Mouse (Mus musculus) testis, adult 2 months (tissue): Measurements from ENCODE around the gene Cxcr5. TPM values are rescaled to one million over a fixed set of nuclear protein-coding genes. Genes with fewer than 3 reads are reported as not detected.
A peak's percentile ranks its signal among the peaks of the same experiment; 100 is the strongest.

ENCODE experiments used
- H3K27ac ChIP-seq: fragments of 200-500 bp; 2 replicates; pipeline ENCODE4 v1.5.1; 2012; ENCODE audit warnings: low read depth, low read length; ENCODE audit not compliant: control insufficient read depth, insufficient read depth
- H3K27me3 ChIP-seq: fragments of 200-500 bp; 2 replicates; pipeline ENCODE4 v1.6.1; 2012; ENCODE audit warnings: mild to moderate bottlenecking, low read length, moderate library complexity; ENCODE audit not compliant: control insufficient read depth, insufficient read depth
- H3K36me3 ChIP-seq: fragments of 200-500 bp; 2 replicates; pipeline ENCODE4 v1.6.1; 2012; ENCODE audit warnings: mild to moderate bottlenecking, low read length; ENCODE audit not compliant: control insufficient read depth, insufficient read depth
- H3K4me1 ChIP-seq: fragments of 200-500 bp; 2 replicates; pipeline ENCODE4 v1.6.1; 2012; ENCODE audit warnings: low read length; ENCODE audit not compliant: control insufficient read depth, insufficient read depth
- H3K4me3 ChIP-seq: fragments of 200-500 bp; 2 replicates; pipeline ENCODE4 v1.5.1; 2012; ENCODE audit warnings: low read depth, mild to moderate bottlenecking, low read length, moderate library complexity, mixed read lengths; ENCODE audit not compliant: control insufficient read depth
- CTCF ChIP-seq: fragments of 200-500 bp; IDR thresholded peaks from 2 replicates; pipeline ENCODE4 v1.5.1; 2012; ENCODE audit warnings: low read depth, mild to moderate bottlenecking, inconsistent platforms, low read length, moderate library complexity; ENCODE audit not compliant: control insufficient read depth, insufficient read depth, insufficient replicate concordance
- POLR2A ChIP-seq: fragments of 200-500 bp; IDR thresholded peaks from 2 replicates; pipeline ENCODE4 v1.6.1; 2012; ENCODE audit warnings: low read depth, mild to moderate bottlenecking, inconsistent platforms, low read length, moderate library complexity; ENCODE audit not compliant: control insufficient read depth
- polyA plus RNA-seq: library from polyadenylated mRNA; depleted of rRNA; stranded (reverse); fragments of >200 nt; gene quantifications from 2 replicates; pipeline ENCODE4 v1.2.3, GENCODE M21; 2012

Cxcr5 gene
- polyA plus RNA-seq, 1 experiment, result 11.2 TPM

DNA sequence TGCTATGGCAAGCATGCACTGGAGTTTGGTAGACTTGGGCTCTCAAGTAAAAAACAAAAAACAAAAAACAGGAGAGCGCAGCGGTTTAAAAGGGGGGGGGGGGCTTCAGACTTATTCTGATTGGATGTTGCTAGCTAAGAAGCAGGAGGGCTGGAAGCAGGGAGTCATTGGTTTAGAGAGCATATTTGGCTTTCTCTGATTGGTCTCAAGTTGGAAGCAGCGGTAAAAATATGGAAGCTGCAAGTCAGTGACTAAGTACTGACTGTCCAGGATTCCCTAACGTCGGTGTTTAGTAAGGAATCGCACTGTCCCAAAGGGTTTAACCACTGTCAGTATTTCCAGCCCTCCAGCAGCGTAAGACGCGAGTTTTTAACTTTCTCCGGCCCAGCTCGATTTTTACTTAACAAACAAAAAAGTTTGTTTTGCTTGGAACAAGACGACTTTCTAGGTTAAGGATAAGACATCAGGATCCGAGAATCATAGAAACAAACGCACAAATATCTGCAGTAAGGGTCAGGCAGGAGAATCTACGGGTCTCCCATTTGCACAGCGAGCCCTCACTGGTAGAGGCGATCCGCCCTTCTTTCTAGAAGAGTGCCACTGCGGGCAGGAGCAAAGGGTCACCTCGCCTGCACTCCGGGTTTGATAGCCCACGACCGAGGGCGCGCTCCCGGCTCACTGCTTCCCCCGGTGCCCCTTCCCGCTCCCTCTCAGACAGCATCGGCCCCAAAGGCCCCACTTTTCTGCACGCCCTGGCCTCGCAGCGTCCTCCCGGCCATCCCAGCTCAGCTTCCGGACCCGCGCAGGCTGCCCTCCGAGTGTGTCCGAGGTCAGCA lies 42.0 kb upstream of the Cxcr5 start:
- Histone ChIP-seq H3K4me1 (peaks cover 6% of the 10 kb centered on the region), H3K27me3 (no peaks in the 10 kb centered on the region), H3K4me3 (peak overlapping the region; percentile 88), H3K27ac (peak overlapping the region; percentile 84), H3K36me3 (no peaks in the 10 kb centered on the region; the same call in 1 of the 2 replicates)
- TF ChIP-seq CTCF, result no peak
- TF ChIP-seq POLR2A, result 0 out of 2 replicates have a peak, but pooled peaks have one; percentile 2

DNA sequence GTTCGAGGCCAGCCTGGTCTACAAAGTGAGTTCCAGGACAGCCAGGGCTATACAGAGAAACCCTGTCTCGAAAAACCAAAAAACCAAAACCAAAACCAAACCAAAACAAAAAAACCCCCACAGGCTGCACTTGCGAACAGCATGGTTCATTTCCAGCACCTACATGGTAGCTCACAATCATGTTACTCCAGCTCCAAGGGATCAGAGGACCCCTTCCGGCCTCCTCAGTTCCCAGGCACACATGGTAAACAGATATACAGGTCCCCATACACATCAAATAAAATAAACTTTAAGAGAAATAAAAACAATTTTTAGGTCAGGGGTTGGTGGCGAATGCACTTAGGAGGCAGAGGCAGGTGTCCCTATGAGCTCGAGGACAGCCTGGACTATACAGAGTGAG lies 41.1 kb upstream of the Cxcr5 start:
- Histone ChIP-seq H3K4me3 (no peak overlapping the region), H3K4me1 (peaks cover 6% of the 10 kb centered on the region), H3K36me3 (no peaks in the 10 kb centered on the region), H3K27ac (no peak overlapping the region), H3K27me3 (no peaks in the 10 kb centered on the region)
- TF ChIP-seq POLR2A (no peak), CTCF (no peak)

DNA sequence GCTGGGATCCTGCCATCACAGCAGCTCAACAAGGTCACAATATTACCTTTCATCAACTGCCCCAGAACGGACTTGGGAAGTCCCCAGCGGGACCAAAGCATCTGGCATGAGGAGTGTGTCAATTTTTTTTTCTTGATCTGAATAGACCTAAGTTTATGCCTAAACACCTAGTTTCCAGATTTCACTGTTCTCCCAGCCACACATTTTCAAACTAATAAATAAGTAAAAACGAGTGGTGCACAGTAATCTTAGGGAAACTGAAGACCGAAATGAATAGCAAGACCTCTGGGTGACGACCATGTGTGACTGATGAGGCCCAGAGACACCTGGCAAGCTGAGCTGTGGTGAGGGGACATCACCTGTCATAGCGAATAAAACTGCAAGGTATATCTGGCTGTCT lies 39.1 kb upstream of the Cxcr5 start:
- no peaks in the 10 kb centered on the region for H3K27me3 ChIP-seq
- no peak overlapping the region for H3K27ac ChIP-seq
- H3K4me1 ChIP-seq, result peaks cover 6% of the 10 kb centered on the region
- H3K36me3 ChIP-seq, result no peaks in the 10 kb centered on the region
- TF ChIP-seq CTCF, result no peak
- H3K4me3 ChIP-seq, result no peak overlapping the region

DNA sequence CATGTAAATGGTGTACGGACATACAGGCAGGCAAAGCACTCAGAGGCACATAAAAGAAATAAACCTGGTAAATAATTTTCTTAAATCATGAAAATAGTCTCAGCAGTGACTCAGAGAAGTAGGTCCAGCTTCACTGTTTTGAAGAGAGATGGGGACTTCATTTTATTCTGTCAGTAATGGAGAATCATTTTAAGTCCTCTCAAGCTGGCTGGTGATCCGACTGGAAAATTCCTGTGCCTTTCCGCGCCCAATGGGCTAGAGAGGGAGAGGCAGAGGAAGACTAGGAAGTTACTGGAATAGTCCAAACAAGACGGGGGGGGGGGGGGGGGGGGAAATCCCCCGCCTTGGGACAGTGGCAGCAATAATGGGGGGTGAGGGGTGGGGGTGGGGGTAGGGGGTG lies 37.9 kb upstream of the Cxcr5 start:
- H3K27ac ChIP-seq, result no peak overlapping the region
- H3K27me3 ChIP-seq, result no peaks in the 10 kb centered on the region
- no peaks in the 10 kb centered on the region for H3K36me3 ChIP-seq

DNA sequence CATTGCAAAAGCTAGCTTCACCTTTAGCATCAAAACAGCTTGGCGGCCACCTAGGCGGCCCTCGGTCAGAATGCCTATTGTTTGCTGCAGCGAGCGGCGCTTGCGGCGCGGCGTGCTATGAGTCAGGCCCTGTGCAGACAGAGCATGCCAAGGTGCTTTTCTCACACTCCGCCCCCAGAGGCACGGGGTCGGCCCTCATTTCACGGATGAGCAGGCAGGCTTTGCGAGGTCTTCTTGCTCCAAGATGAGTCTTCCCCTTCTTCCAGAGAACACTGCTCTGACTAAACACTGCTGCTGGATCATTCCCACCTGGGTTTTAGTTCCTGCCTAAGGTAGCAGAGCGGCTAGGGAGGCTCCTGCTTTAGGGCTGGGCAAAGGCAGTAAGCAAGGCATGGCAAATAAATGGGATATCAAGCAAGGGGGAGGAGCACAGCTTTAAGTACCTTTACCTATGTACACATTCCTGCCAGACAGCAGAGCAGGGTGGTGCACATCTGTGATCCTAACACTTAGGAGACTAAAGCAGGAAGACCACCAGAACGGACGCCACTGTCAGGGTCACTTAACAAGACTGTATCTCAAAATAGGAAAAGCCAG lies 37.3 kb upstream of the Cxcr5 start:
- Histone ChIP-seq H3K36me3 (no peaks in the 10 kb centered on the region), H3K27ac (no peak overlapping the region), H3K4me3 (no peak overlapping the region), H3K27me3 (no peaks in the 10 kb centered on the region), H3K4me1 (peaks cover 6% of the 10 kb centered on the region)
- TF ChIP-seq POLR2A, result peak; percentile 31; the same call in 1 of the 2 replicates
- TF ChIP-seq CTCF, result no peak

More for the DNA sequence above, 37.9 kb upstream of the Cxcr5 start:
- H3K4me3 ChIP-seq, result no peak overlapping the region
- no peak for TF ChIP-seq POLR2A
- peaks cover 6% of the 10 kb centered on the region for H3K4me1 ChIP-seq

DNA sequence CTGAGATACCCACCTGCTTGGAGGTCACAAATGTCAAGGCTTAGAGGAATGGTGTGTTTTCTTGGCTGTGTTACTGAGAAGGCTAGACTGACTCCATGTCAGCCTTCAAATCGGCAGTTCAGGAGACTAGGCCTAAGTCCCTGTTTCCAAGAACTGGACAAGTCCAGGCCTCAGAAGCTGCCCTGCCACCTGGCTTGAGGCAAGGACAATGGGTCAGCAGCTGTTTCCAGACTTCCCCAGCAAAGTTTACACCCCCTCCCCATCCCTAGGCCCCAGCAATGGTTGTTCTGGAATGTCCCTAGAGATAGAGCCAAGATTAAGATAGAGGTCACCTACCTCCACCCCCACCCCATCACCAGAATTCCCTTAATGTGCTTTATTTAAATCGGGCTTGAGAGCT lies 36.1 kb upstream of the Cxcr5 start:
- Histone ChIP-seq H3K4me1 (peaks cover 5% of the 10 kb centered on the region), H3K4me3 (no peak overlapping the region), H3K36me3 (no peaks in the 10 kb centered on the region), H3K27me3 (no peaks in the 10 kb centered on the region), H3K27ac (no peak overlapping the region)
- TF ChIP-seq POLR2A, result no peak
- TF ChIP-seq CTCF, result no peak

DNA sequence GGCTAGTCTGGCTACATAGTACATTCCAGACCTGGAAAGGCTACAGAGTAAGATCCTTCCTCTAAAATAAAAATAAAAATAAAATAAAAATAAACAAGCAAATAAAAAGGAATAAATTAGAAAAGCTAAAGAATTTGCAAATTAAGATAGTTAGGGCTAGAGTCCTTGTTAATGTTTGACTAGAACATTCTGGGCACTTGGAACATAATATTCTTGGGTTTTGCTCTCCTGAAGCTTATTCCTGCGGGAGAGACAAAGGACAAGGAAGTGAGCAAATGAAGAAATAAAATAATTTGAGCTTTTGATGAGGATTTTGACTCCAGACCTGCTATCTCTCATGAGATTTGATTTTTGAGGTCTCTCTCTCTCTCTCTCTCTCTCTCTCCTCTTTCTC lies 33.9 kb upstream of the Cxcr5 start:
- peaks cover 3% of the 10 kb centered on the region; the same call in 1 of the 2 replicates for H3K4me1 ChIP-seq
- TF ChIP-seq POLR2A (no peak), CTCF (no peak)
- no peak overlapping the region for H3K4me3 ChIP-seq
- no peak overlapping the region for H3K27ac ChIP-seq
- H3K27me3 ChIP-seq, result no peaks in the 10 kb centered on the region
- no peaks in the 10 kb centered on the region for H3K36me3 ChIP-seq
